Mouse (Mus musculus): ENCODE data around the gene Trpt1.

DNA sequence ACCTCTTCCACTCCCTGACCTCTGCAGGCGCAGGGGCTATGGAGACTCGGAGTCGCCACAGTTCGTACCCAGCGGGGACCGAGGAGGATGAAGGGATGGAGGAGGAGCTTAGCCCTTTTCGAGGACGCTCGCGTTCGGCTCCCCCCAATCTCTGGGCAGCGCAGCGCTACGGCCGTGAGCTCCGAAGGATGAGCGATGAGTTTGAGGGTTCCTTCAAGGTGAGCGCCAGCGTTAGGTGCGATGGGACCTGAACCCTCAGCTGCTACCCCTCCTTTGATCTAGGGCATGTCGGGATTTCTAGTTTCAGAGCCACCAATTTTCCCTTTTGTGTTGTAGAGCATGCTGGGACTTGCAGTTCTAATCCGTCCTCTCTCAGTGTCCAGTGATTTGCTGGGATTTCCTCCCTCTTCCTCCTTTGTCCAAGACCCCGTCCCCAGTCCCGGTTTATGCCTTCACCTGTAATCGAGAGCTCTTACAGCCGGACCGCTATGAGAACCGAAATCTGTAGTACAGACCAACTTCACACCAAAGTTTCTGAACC, 45.2 kb upstream of the Trpt1 start:
- TF ChIP-seq EP300 (IDR thresholded peaks at IDR 0.05; ENCODE audit: low read depth) (no peak), CTCF (IDR thresholded peaks at IDR 0.05; ENCODE audit: low read depth) (no peak)

Data from liver, postnatal 0 days (tissue).